Mouse (Mus musculus): ENCODE measurements around the gene Maml1. TPM values are rescaled to one million over a fixed set of nuclear protein-coding genes. Genes with fewer than 3 reads are reported as not detected.

Gene Maml1
- total and polyA plus RNA-seq, 3 experiments, result 6.1 to 44.8 (median 17.8) TPM

GRCm38 (mm10) chr11:50312803-50313202 is 20.7 kb upstream of the Maml1 start:
- Histone ChIP-seq H3K36me3 (replicated peaks) (peaks cover 76% of the 10 kb centered on the region), H3K4me1 (ENCODE audit: insufficient read depth, low read depth, low read length) (peaks cover 20% of the 10 kb centered on the region), H3K4me3 (ENCODE audit: low read depth, low read length) (no peak overlapping the region), H3K9me3 (replicated peaks) (no peaks in the 10 kb centered on the region), H3K27me3 (ENCODE audit: insufficient read depth, low read length) (no peaks in the 10 kb centered on the region)
- no peak for ATAC-seq (ENCODE audit: extremely low read depth, insufficient number of reproducible peaks, low FRiP score, poor library complexity, severe bottlenecking)
- no peak for TF ChIP-seq CTCF (IDR thresholded peaks at IDR 0.05; ENCODE audit: low read depth, low read length)
- no peak for TF ChIP-seq GATA2 (IDR thresholded peaks at IDR 0.05; ENCODE audit: borderline replicate concordance, low read depth, low read length)
- no peak for TF ChIP-seq GATA1 (IDR thresholded peaks at IDR 0.05; ENCODE audit: borderline replicate concordance, low read length)
- no peak for TF ChIP-seq TAL1 (conservative IDR thresholded peaks at IDR 0.05; ENCODE audit: low read depth, low read length)
- no peak for TF ChIP-seq POLR2AphosphoS5 (IDR thresholded peaks at IDR 0.05; ENCODE audit: insufficient replicate concordance, low read depth, low read length)
- no peak for DNase-seq (ENCODE audit: low spot score)

- H3K36me3 ChIP-seq (replicated peaks), result peaks cover 97% of the 10 kb centered on the region
- H3K27me3 ChIP-seq (ENCODE audit: insufficient read depth, low read length), result no peaks in the 10 kb centered on the region
- H3K9me3 ChIP-seq (replicated peaks), result no peaks in the 10 kb centered on the region
- no peak overlapping the region for H3K4me3 ChIP-seq (ENCODE audit: low read depth, low read length)
- TF ChIP-seq TAL1 (conservative IDR thresholded peaks at IDR 0.05; ENCODE audit: low read depth, low read length), result no peak
- TF ChIP-seq CTCF (IDR thresholded peaks at IDR 0.05; ENCODE audit: low read depth, low read length), result no peak
- no peak for TF ChIP-seq POLR2AphosphoS5 (IDR thresholded peaks at IDR 0.05; ENCODE audit: insufficient replicate concordance, low read depth, low read length)
- TF ChIP-seq GATA2 (IDR thresholded peaks at IDR 0.05; ENCODE audit: borderline replicate concordance, low read depth, low read length), result no peak
- TF ChIP-seq GATA1 (IDR thresholded peaks at IDR 0.05; ENCODE audit: borderline replicate concordance, low read length), result no peak
- H3K4me1 ChIP-seq (ENCODE audit: insufficient read depth, low read depth, low read length), result no peaks in the 10 kb centered on the region; the same call in 1 of the 2 replicates
- ATAC-seq (ENCODE audit: extremely low read depth, insufficient number of reproducible peaks, low FRiP score, poor library complexity, severe bottlenecking), result no peak
- DNase-seq (ENCODE audit: low spot score), result no peak
These were observed 11.3 kb upstream of the Maml1 start for GRCm38 (mm10) chr11:50303406-50303805.

- peaks cover 68% of the 10 kb centered on the region for H3K36me3 ChIP-seq (replicated peaks)
- ATAC-seq (ENCODE audit: extremely low read depth, insufficient number of reproducible peaks, low FRiP score, poor library complexity, severe bottlenecking), result no peak
- peaks cover 59% of the 10 kb centered on the region for H3K4me1 ChIP-seq (ENCODE audit: insufficient read depth, low read depth, low read length)
These were observed 568 bp downstream of the Maml1 start for GRCm38 (mm10) chr11:50291321-50292165.

GRCm38 (mm10) chr11:50290486-50291225 is 1.5 kb downstream of the Maml1 start:
- TF ChIP-seq POLR2AphosphoS5 (IDR thresholded peaks at IDR 0.05; ENCODE audit: insufficient replicate concordance, low read depth, low read length) (no peak), TAL1 (conservative IDR thresholded peaks at IDR 0.05; ENCODE audit: low read depth, low read length) (no peak), GATA2 (IDR thresholded peaks at IDR 0.05; ENCODE audit: borderline replicate concordance, low read depth, low read length) (no peak), GATA1 (IDR thresholded peaks at IDR 0.05; ENCODE audit: borderline replicate concordance, low read length) (no peak), CTCF (IDR thresholded peaks at IDR 0.05; ENCODE audit: low read depth, low read length) (no peak)
- H3K4me3 ChIP-seq (ENCODE audit: low read depth, low read length), result peak overlapping the region; percentile 96
- peaks cover 70% of the 10 kb centered on the region for H3K36me3 ChIP-seq (replicated peaks)
- H3K27me3 ChIP-seq (ENCODE audit: insufficient read depth, low read length), result no peaks in the 10 kb centered on the region
- DNase-seq (ENCODE audit: low spot score) (no peak), ATAC-seq (ENCODE audit: extremely low read depth, insufficient number of reproducible peaks, low FRiP score, poor library complexity, severe bottlenecking) (no peak)
- no peaks in the 10 kb centered on the region for H3K9me3 ChIP-seq (replicated peaks)
- H3K4me1 ChIP-seq (ENCODE audit: insufficient read depth, low read depth, low read length), result peaks cover 61% of the 10 kb centered on the region

More at GRCm38 (mm10) chr11:50291321-50292165, 568 bp downstream of the Maml1 start:
- Histone ChIP-seq H3K9me3 (replicated peaks) (no peaks in the 10 kb centered on the region), H3K27me3 (ENCODE audit: insufficient read depth, low read length) (no peaks in the 10 kb centered on the region), H3K4me3 (ENCODE audit: low read depth, low read length) (peak overlapping the region; percentile 96)
- no peak for TF ChIP-seq POLR2AphosphoS5 (IDR thresholded peaks at IDR 0.05; ENCODE audit: insufficient replicate concordance, low read depth, low read length)
- TF ChIP-seq GATA2 (IDR thresholded peaks at IDR 0.05; ENCODE audit: borderline replicate concordance, low read depth, low read length), result no peak
- no peak for TF ChIP-seq CTCF (IDR thresholded peaks at IDR 0.05; ENCODE audit: low read depth, low read length)
- TF ChIP-seq GATA1 (IDR thresholded peaks at IDR 0.05; ENCODE audit: borderline replicate concordance, low read length), result no peak
- no peak for TF ChIP-seq TAL1 (conservative IDR thresholded peaks at IDR 0.05; ENCODE audit: low read depth, low read length)
- DNase-seq (ENCODE audit: low spot score), result peak; percentile 44

- Histone ChIP-seq H3K4me3 (ENCODE audit: low read depth, low read length) (no peak overlapping the region), H3K4me1 (ENCODE audit: insufficient read depth, low read depth, low read length) (peaks cover 46% of the 10 kb centered on the region), H3K27me3 (ENCODE audit: insufficient read depth, low read length) (no peaks in the 10 kb centered on the region), H3K36me3 (replicated peaks) (peaks cover 64% of the 10 kb centered on the region), H3K9me3 (replicated peaks) (no peaks in the 10 kb centered on the region)
- DNase-seq (ENCODE audit: low spot score) (no peak), ATAC-seq (ENCODE audit: extremely low read depth, insufficient number of reproducible peaks, low FRiP score, poor library complexity, severe bottlenecking) (no peak)
- no peak for TF ChIP-seq TAL1 (conservative IDR thresholded peaks at IDR 0.05; ENCODE audit: low read depth, low read length)
- TF ChIP-seq GATA1 (IDR thresholded peaks at IDR 0.05; ENCODE audit: borderline replicate concordance, low read length), result no peak
- TF ChIP-seq GATA2 (IDR thresholded peaks at IDR 0.05; ENCODE audit: borderline replicate concordance, low read depth, low read length), result no peak
These were observed 5.7 kb downstream of the Maml1 start for GRCm38 (mm10) chr11:50286428-50286827.

- H3K4me3 ChIP-seq (ENCODE audit: low read depth, low read length), result no peak overlapping the region
- ATAC-seq (ENCODE audit: extremely low read depth, insufficient number of reproducible peaks, low FRiP score, poor library complexity, severe bottlenecking) (no peak), DNase-seq (ENCODE audit: low spot score) (no peak)
- TF ChIP-seq CTCF (IDR thresholded peaks at IDR 0.05; ENCODE audit: low read depth, low read length) (no peak), GATA2 (IDR thresholded peaks at IDR 0.05; ENCODE audit: borderline replicate concordance, low read depth, low read length) (no peak), POLR2AphosphoS5 (IDR thresholded peaks at IDR 0.05; ENCODE audit: insufficient replicate concordance, low read depth, low read length) (no peak), TAL1 (conservative IDR thresholded peaks at IDR 0.05; ENCODE audit: low read depth, low read length) (no peak), GATA1 (IDR thresholded peaks at IDR 0.05; ENCODE audit: borderline replicate concordance, low read length) (no peak)
- no peaks in the 10 kb centered on the region for H3K9me3 ChIP-seq (replicated peaks)
- H3K27me3 ChIP-seq (ENCODE audit: insufficient read depth, low read length), result no peaks in the 10 kb centered on the region
- H3K4me1 ChIP-seq (ENCODE audit: insufficient read depth, low read depth, low read length), result peaks cover 45% of the 10 kb centered on the region
- peaks cover 72% of the 10 kb centered on the region for H3K36me3 ChIP-seq (replicated peaks)
These were observed 6.4 kb downstream of the Maml1 start for GRCm38 (mm10) chr11:50285696-50286095.
